Mouse (Mus musculus) forebrain, postnatal 0 days (tissue): Measurements from ENCODE around the gene Gm42674. TPM values are rescaled to one million over a fixed set of nuclear protein-coding genes. Genes with fewer than 3 reads are reported as not detected.
A peak's percentile ranks its signal among the peaks of the same experiment; 100 is the strongest.

Experiments
- ATAC-seq: fragments of 200-750 bp; cut with Nextera tagmentation; 2 replicates; pipeline ENCODE4 v1.8.0; 2017; ENCODE audit warnings: mild to moderate bottlenecking, moderate library complexity
- DNase-seq: peaks from one replicate; pipeline ENCODE4 v3.0.0-alpha.2; 2015
- H3K27ac ChIP-seq: fragments of 300-500 bp; sonication (generic); 2 replicates; pipeline ENCODE4 v1.5.1; 2014; ENCODE audit warnings: low read depth, mild to moderate bottlenecking, antibody characterized with exemption, low read length, moderate library complexity, mixed read lengths
- H3K27me3 ChIP-seq: fragments of 300-500 bp; sonication (generic); 2 replicates; pipeline ENCODE4 v1.6.1; 2014; ENCODE audit warnings: mild to moderate bottlenecking, low read length, mixed read lengths; ENCODE audit not compliant: insufficient read depth
- H3K36me3 ChIP-seq: fragments of 300-500 bp; sonication (generic); 2 replicates; pipeline ENCODE4 v1.6.1; 2014; ENCODE audit warnings: mild to moderate bottlenecking, moderate library complexity; ENCODE audit not compliant: insufficient read depth
- H3K4me1 ChIP-seq: fragments of 300-500 bp; sonication (generic); 2 replicates; pipeline ENCODE4 v1.6.1; 2014; ENCODE audit warnings: antibody characterized with exemption; ENCODE audit not compliant: insufficient read depth
- H3K4me2 ChIP-seq: fragments of 300-500 bp; sonication (generic); 2 replicates; pipeline ENCODE4 v1.6.1; 2014; ENCODE audit warnings: low read depth, mild to moderate bottlenecking, moderate library complexity
- H3K4me3 ChIP-seq: fragments of 300-500 bp; sonication (generic); 2 replicates; pipeline ENCODE4 v1.5.1; 2014; ENCODE audit warnings: low read depth, low read length, mixed read lengths
- H3K9ac ChIP-seq: fragments of 300-500 bp; sonication (generic); 2 replicates; pipeline ENCODE4 v1.6.1; 2014; ENCODE audit warnings: mild to moderate bottlenecking
- H3K9me3 ChIP-seq: fragments of 300-500 bp; sonication (generic); 2 replicates; pipeline ENCODE4 v1.6.1; 2016; ENCODE audit warnings: low read length
- CTCF ChIP-seq: sonication (generic); IDR thresholded peaks from 2 replicates; pipeline ENCODE4 v1.5.1; 2016; ENCODE audit warnings: antibody characterized with exemption, control low read depth, low read depth
- WGBS: fragments of 180-500 bp; shearing (Covaris S2); extraction: QIAGEN DNeasy Blood & Tissue Kit; methylation state at CpG from one replicate; pipeline ENCODE4 v1.1.7; 2014; 5-methylcytosine and 5-hydroxymethylcytosine counted together
- polyA plus RNA-seq: library from polyadenylated mRNA; unstranded; fragments of >200 nt; fragmentation: Nextera tagmentation; extraction: Ambion mirVana; gene quantifications from 2 replicates; pipeline ENCODE4 v1.2.1, GENCODE M21; 2015
- total RNA-seq: library from RNA; depleted of rRNA; stranded (reverse); fragments of >200 nt; gene quantifications from 2 replicates; pipeline ENCODE4 v1.2.3, GENCODE M21; 2014

The Gm42674 gene
- total and polyA plus RNA-seq, 2 experiments from 2014 or later = not detected

DNA sequence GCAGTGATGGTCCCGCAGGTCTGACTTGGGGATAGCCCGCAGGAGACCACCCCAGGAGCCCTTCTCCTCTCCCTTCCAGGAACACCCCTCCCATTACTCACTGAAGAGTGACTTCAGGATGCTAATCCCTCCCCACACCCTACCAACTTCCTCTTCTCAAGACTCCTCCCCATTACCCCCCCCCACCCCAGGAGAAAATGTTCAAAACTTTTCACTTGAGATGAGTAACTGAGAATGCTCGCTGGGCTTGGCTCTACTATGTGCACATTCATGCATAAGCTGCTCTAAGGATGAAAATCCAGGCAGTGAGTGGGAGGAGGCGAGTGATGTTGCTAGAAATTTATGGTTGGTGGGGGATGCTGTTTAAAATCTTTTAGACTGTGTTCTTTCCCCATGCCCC, 10.4 kb downstream of the Gm42674 start:
- H3K9me3 ChIP-seq = no peaks in the 10 kb centered on the region
- no peak for ATAC-seq
- H3K27ac ChIP-seq = no peak overlapping the region
- H3K27me3 ChIP-seq = no peaks in the 10 kb centered on the region
- H3K4me1 ChIP-seq = 0 out of 2 replicates have a peak, but pooled peaks cover 3% of the 10 kb centered on the region
- no peak overlapping the region for H3K4me2 ChIP-seq
- 65% methylated on average over 4 of the region's 4 CpGs for WGBS
- no peak overlapping the region for H3K4me3 ChIP-seq
- no peaks in the 10 kb centered on the region for H3K36me3 ChIP-seq
- DNase-seq = no peak
- TF ChIP-seq CTCF = no peak
- H3K9ac ChIP-seq = no peak overlapping the region

GRCm38 (mm10) chr3:90612728-90613291, 11.1 kb downstream of the Gm42674 start, which contains the start of gene S100a6:
Gene S100a6, plus strand, starts transcription at chr3:90612882.
- H3K4me2 ChIP-seq = peak within 1 kb of the TSS; percentile 53
- ATAC-seq (peak; percentile 81), DNase-seq (peak; percentile 50)
- H3K9ac ChIP-seq = no peak within 1 kb of the TSS
- H3K36me3 ChIP-seq = no peaks in the 10 kb centered on the region
- WGBS = under 1% methylated on average over 23 of the region's 23 CpGs
- H3K4me3 ChIP-seq = peak within 1 kb of the TSS; percentile 20; the same call in 1 of the 2 replicates
- H3K9me3 ChIP-seq = no peaks in the 10 kb centered on the region
- peak; percentile 64 for TF ChIP-seq CTCF
- no peaks in the 10 kb centered on the region for H3K27me3 ChIP-seq
- H3K4me1 ChIP-seq = 0 out of 2 replicates have a peak, but pooled peaks cover 3% of the 10 kb centered on the region
- H3K27ac ChIP-seq = no peak within 1 kb of the TSS

DNA sequence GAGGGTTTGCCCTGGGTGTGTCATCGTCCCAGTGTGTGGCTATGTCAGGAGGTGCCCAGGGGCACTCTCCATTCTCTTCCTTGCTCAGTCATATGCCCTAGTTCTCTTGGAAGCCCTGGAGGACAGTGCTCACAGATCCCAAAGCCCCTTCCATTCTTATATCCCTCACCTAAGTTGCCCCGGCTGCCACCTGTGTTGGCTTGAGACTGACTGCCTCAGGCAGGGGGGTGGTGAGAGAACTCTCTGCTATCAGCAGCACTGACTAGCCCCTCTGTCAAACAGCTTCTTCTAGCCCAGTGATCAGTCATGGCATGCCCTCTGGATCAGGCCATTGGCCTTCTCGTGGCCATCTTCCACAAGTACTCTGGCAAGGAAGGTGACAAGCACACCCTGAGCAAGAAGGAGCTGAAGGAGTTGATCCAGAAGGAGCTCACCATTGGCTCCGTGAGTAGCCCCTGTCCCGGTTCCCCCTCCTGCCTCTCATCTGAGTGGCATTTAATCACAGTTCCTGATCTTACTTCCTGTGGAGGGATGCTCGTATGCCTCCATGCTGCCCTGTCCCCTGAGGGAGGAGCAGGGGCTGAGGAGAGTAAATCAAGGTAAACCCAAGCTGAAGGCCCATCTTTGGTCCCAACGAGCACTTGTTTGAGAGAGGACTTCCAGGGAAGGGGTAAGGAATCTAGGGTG, 11.9 kb downstream of the Gm42674 start:
- H3K9me3 ChIP-seq = no peaks in the 10 kb centered on the region
- 80% methylated on average over 7 of the region's 7 CpGs for WGBS
- no peak for TF ChIP-seq CTCF
- no peak for ATAC-seq
- peak overlapping the region; percentile 53; the same call in 1 of the 2 replicates for H3K4me2 ChIP-seq
- H3K9ac ChIP-seq = no peak overlapping the region
- no peak overlapping the region for H3K27ac ChIP-seq
- DNase-seq = no peak
- H3K27me3 ChIP-seq = no peaks in the 10 kb centered on the region
- peak overlapping the region; percentile 20; the same call in 1 of the 2 replicates for H3K4me3 ChIP-seq
- H3K36me3 ChIP-seq = no peaks in the 10 kb centered on the region
- 0 out of 2 replicates have a peak, but pooled peaks cover 3% of the 10 kb centered on the region for H3K4me1 ChIP-seq

DNA sequence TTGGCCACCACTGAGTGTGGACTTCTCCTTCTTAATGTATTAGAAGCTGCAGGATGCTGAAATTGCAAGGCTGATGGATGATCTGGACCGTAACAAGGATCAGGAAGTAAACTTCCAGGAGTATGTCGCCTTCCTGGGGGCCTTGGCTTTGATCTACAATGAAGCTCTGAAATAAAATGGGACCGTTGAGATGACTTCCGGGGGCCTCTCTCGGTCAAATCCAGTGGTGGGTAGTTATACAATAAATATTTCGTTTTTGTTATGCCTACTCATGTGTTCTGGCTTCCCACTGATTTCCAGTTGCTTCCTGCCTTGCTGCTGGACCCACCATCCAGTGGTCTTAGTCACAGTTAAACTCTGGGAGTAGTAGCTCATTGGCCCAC, 12.4 kb downstream of the Gm42674 start:
- WGBS = 88% methylated on average over 6 of the region's 6 CpGs
- H3K27ac ChIP-seq = no peak overlapping the region
- no peak overlapping the region for H3K4me2 ChIP-seq
- ATAC-seq (no peak), DNase-seq (no peak)
- TF ChIP-seq CTCF = no peak
- H3K9ac ChIP-seq = no peak overlapping the region
- H3K4me3 ChIP-seq = no peak overlapping the region
- H3K4me1 ChIP-seq = 0 out of 2 replicates have a peak, but pooled peaks cover 3% of the 10 kb centered on the region
- no peaks in the 10 kb centered on the region for H3K9me3 ChIP-seq
- no peaks in the 10 kb centered on the region for H3K36me3 ChIP-seq
- H3K27me3 ChIP-seq = no peaks in the 10 kb centered on the region

GRCm38 (mm10) chr3:90614611-90615251, 13.0 kb downstream of the Gm42674 start:
- DNase-seq = no peak
- WGBS = 84% methylated on average over 11 of the region's 11 CpGs
- no peaks in the 10 kb centered on the region for H3K9me3 ChIP-seq
- no peak overlapping the region for H3K27ac ChIP-seq
- no peak for ATAC-seq
- H3K9ac ChIP-seq = no peak overlapping the region
- H3K4me1 ChIP-seq = 0 out of 2 replicates have a peak, but pooled peaks cover 3% of the 10 kb centered on the region
- no peak overlapping the region for H3K4me2 ChIP-seq
- H3K4me3 ChIP-seq = no peak overlapping the region
- TF ChIP-seq CTCF = no peak
- H3K27me3 ChIP-seq = no peaks in the 10 kb centered on the region
- no peaks in the 10 kb centered on the region for H3K36me3 ChIP-seq

DNA sequence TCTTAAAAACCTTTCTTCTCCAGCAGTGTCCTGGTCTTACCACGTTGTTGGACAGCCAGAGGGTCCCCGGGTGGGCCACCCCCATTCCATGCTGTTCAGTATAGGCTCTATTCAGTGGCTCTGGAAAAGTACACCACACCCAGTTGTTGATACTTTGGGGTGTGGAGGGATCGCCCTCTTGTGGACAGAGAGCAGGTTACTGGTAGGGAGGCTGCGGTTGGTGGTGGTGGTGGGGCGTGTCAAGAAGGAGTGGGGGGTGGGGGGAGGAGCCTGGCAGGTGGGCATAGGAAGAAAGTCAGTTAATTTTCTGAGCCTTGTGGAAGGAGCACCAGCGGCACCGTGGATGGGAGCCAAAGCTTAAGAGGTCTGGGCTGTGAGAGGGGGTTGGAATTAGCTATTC, 13.7 kb downstream of the Gm42674 start:
- Histone ChIP-seq H3K9me3 (no peaks in the 10 kb centered on the region), H3K9ac (no peak overlapping the region), H3K27me3 (no peaks in the 10 kb centered on the region), H3K27ac (no peak overlapping the region), H3K4me1 (0 out of 2 replicates have a peak, but pooled peaks cover 3% of the 10 kb centered on the region), H3K4me3 (no peak overlapping the region), H3K36me3 (no peaks in the 10 kb centered on the region), H3K4me2 (no peak overlapping the region)
- ATAC-seq (peak; percentile 70; the same call in 1 of the 2 replicates), DNase-seq (peak; percentile 60)
- peak; percentile 68 for TF ChIP-seq CTCF
- WGBS = 8% methylated on average over 7 of the region's 7 CpGs

DNA sequence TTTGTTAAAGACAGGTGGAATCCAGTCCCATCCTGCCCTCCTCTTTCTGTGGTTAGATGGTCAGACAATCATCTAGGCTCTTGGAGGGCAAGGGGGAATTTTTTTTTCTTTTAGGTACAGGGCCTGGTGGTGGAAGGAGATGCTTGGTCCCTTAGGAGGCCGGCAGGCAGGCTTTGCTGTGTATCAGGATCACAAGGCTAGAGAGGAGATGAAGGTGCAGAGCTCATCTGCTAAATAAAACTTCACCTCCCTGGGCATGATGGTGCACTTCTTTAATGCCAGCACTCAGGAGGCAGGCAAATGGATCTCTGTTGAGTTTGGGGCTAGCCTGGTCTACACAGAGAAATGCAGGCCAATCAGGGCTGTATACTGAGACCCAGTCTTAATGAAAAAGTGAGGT, 14.2 kb downstream of the Gm42674 start:
- Histone ChIP-seq H3K4me2 (no peak overlapping the region), H3K9me3 (no peaks in the 10 kb centered on the region), H3K4me1 (0 out of 2 replicates have a peak, but pooled peaks cover 3% of the 10 kb centered on the region), H3K27me3 (no peaks in the 10 kb centered on the region), H3K9ac (no peak overlapping the region), H3K36me3 (no peaks in the 10 kb centered on the region), H3K27ac (no peak overlapping the region), H3K4me3 (no peak overlapping the region)
- no peak for ATAC-seq
- WGBS = 77% methylated on average over 1 of the region's 1 CpGs
- no peak for DNase-seq
- TF ChIP-seq CTCF = no peak
